Mouse (Mus musculus) neural tube, embryonic 14.5 days (tissue): Measurements from ENCODE around the gene Nop56. TPM values are rescaled to one million over a fixed set of nuclear protein-coding genes. Genes with fewer than 3 reads are reported as not detected.

ENCODE experiments used
- ATAC-seq: fragments of 200-750 bp; cut with Nextera tagmentation; 2 replicates; pipeline ENCODE4 v1.8.0; 2017; ENCODE audit warnings: low read depth, mild to moderate bottlenecking, moderate TSS enrichment, moderate library complexity
- H3K27ac ChIP-seq: fragments of 300-500 bp; sonication (generic); 2 replicates; pipeline ENCODE4 v1.5.1; 2014; ENCODE audit warnings: low read depth, mild to moderate bottlenecking, control low read depth, low read length, moderate library complexity, mixed read lengths
- H3K27me3 ChIP-seq: fragments of 300-500 bp; sonication (generic); 2 replicates; pipeline ENCODE4 v1.6.1; 2014; ENCODE audit warnings: low read length; ENCODE audit not compliant: control insufficient read depth, insufficient read depth
- H3K36me3 ChIP-seq: fragments of 300-500 bp; sonication (generic); 2 replicates; pipeline ENCODE4 v1.6.1; 2014; ENCODE audit warnings: low read length, mixed read lengths; ENCODE audit not compliant: control insufficient read depth, insufficient read depth
- H3K4me1 ChIP-seq: fragments of 300-500 bp; sonication (generic); 2 replicates; pipeline ENCODE4 v1.6.1; 2014; ENCODE audit warnings: low read length; ENCODE audit not compliant: control insufficient read depth, insufficient read depth
- H3K4me2 ChIP-seq: fragments of 300-500 bp; sonication (generic); 2 replicates; pipeline ENCODE4 v1.6.1; 2014; ENCODE audit warnings: mild to moderate bottlenecking, low read depth, low read length, control low read depth
- H3K4me3 ChIP-seq: fragments of 300-500 bp; sonication (generic); 2 replicates; pipeline ENCODE4 v1.5.1; 2014; ENCODE audit warnings: low read depth, low read length, control low read depth, mixed read lengths
- H3K9ac ChIP-seq: fragments of 300-500 bp; sonication (generic); replicated peaks from 2 replicates; pipeline ENCODE4 v1.6.1; 2014; ENCODE audit warnings: low read depth, mild to moderate bottlenecking, control low read depth, low read length, mixed read lengths
- H3K9me3 ChIP-seq: fragments of 300-500 bp; sonication (generic); 2 replicates; pipeline ENCODE4 v1.6.1; 2016; ENCODE audit warnings: low read length; ENCODE audit not compliant: control insufficient read depth
- WGBS: fragments of 180-500 bp; shearing (Covaris S2); extraction: QIAGEN DNeasy Blood & Tissue Kit; methylation state at CpG from one replicate; pipeline ENCODE4 v1.1.7; 2014; 5-methylcytosine and 5-hydroxymethylcytosine counted together
- polyA plus RNA-seq: library from polyadenylated mRNA; unstranded; fragments of >200 nt; fragmentation: Nextera tagmentation; extraction: Ambion mirVana; gene quantifications from 2 replicates; pipeline ENCODE4 v1.2.1, GENCODE M21; 2014

The Nop56 gene
- polyA plus RNA-seq, 1 experiment from 2014 or later, result 261 TPM

DNA sequence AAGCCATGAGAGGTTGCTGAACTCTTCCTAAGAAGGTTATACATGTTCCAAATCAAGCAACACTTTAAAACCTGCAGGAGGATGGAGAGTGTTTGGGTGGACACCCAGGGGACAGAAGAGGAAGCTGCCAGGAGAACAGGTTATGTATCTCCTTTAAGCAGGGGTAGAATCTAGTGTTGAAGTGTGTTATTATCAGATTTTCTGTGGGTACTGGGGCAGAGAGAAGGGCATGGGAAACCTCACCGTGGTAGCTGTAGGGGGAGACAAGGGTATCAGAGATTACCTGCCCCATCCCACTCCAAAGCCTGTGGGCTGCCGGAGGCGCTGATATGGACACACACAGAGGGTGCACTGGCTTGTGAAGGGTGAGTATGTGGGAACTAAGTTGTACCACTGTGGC lies 18.8 kb downstream of the Nop56 start:
- Histone ChIP-seq H3K4me1 (peaks cover 20% of the 10 kb centered on the region), H3K4me2 (no peak overlapping the region), H3K27ac (no peak overlapping the region), H3K4me3 (no peak overlapping the region), H3K36me3 (no peaks in the 10 kb centered on the region), H3K27me3 (no peaks in the 10 kb centered on the region), H3K9me3 (no peaks in the 10 kb centered on the region), H3K9ac (no peak overlapping the region)
- ATAC-seq, result no peak
- 58% methylated on average over 3 of the region's 3 CpGs for WGBS

GRCm38 (mm10) chr2:130293486-130293885 lies 19.3 kb downstream of the Nop56 start:
- Histone ChIP-seq H3K4me2 (no peak overlapping the region), H3K4me1 (peaks cover 20% of the 10 kb centered on the region), H3K4me3 (no peak overlapping the region), H3K9me3 (no peaks in the 10 kb centered on the region), H3K27ac (no peak overlapping the region), H3K27me3 (no peaks in the 10 kb centered on the region), H3K9ac (no peak overlapping the region), H3K36me3 (no peaks in the 10 kb centered on the region)
- 3% methylated on average over 4 of the region's 4 CpGs for WGBS
- ATAC-seq, result no peak

- Histone ChIP-seq H3K27ac (peak overlapping the region; percentile 84), H3K27me3 (no peaks in the 10 kb centered on the region), H3K9ac (peak overlapping the region; percentile 91), H3K4me1 (peaks cover 20% of the 10 kb centered on the region), H3K4me2 (peak overlapping the region; percentile 65), H3K36me3 (no peaks in the 10 kb centered on the region), H3K4me3 (peak overlapping the region; percentile 72), H3K9me3 (no peaks in the 10 kb centered on the region)
- ATAC-seq, result no peak
- 9% methylated on average over 20 of the region's 20 CpGs for WGBS
Observed at GRCm38 (mm10) chr2:130294218-130294935, 20.1 kb downstream of the Nop56 start.

DNA sequence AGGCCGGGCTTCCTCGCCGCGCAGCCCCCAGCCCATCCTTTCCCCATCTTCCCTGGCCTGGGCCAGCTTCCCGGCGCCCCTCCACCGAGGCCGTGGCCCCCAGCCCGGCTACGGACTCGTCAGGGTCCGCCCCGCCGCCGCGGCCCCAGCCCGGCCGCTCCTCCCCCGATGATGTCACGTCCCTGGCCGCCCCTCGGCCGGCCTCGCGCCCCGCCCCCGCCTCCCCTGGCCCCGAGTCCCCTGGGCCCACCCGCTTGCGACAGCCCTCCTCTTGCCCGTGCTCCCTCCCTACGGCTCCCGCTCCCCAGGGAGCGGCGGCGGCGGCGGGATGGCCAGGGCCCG lies 20.7 kb downstream of the Nop56 start, which contains the start of gene Ebf4:
TSS of gene Ebf4 (plus strand) at position 234 of the 342 bp plus-strand sequence.
- no peaks in the 10 kb centered on the region for H3K27me3 ChIP-seq
- H3K9ac ChIP-seq, result peak within 1 kb of the TSS; percentile 91
- peak within 1 kb of the TSS; percentile 84 for H3K27ac ChIP-seq
- peaks cover 20% of the 10 kb centered on the region for H3K4me1 ChIP-seq
- H3K9me3 ChIP-seq, result no peaks in the 10 kb centered on the region
- H3K36me3 ChIP-seq, result no peaks in the 10 kb centered on the region
- ATAC-seq, result peak; percentile 62
- 0% methylated on average over 30 of the region's 39 CpGs for WGBS
- H3K4me3 ChIP-seq, result peak within 1 kb of the TSS; percentile 72
- H3K4me2 ChIP-seq, result peak within 1 kb of the TSS; percentile 65

DNA sequence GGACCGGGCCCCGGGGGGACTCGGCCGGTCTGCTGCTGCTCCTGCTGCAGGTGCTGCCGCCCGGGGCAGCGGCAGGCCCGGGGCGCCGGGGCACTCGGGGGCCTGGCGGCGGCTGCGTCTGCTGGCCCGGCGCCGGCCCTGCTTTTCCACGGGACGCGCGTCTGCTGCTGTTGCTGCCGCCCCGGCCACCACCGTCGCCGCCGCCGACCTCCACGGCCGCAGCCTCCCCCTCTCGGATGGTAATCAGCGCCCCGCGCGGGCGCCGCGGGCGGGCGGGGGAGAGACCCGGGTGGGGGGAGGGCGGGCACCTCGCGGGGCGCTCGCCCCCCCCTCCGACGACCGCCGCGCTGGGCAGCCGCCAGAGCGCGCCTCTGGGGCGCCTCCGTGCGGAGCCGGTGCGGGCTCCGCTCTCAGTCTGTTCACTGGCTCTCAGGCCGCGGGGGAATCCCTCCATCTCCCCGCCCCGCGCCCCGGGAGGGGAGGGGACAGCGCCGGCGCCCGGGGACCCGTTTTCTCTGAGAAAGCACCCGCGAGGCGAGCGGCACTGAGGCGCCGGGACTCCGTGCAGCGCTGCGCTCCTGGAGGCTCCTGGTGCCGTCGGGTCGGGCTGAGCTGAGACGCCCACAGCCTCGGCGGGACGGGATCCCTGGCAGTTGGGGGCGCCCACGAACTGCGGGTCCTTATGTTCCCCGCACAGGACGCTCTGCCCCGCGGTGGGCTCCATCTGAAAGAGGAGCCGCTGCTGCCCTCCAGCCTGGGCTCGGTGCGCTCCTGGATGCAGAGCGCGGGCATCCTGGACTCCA lies 21.3 kb downstream of the Nop56 start:
- Histone ChIP-seq H3K27ac (peak overlapping the region; percentile 84), H3K36me3 (0 out of 2 replicates have a peak, but pooled peaks cover 3% of the 10 kb centered on the region), H3K9me3 (no peaks in the 10 kb centered on the region), H3K27me3 (no peaks in the 10 kb centered on the region), H3K4me3 (peak overlapping the region; percentile 72), H3K4me1 (peaks cover 20% of the 10 kb centered on the region), H3K9ac (peak overlapping the region; percentile 91), H3K4me2 (peak overlapping the region; percentile 65)
- ATAC-seq, result peak; percentile 75
- 0% methylated on average over 47 of the region's 99 CpGs for WGBS

DNA sequence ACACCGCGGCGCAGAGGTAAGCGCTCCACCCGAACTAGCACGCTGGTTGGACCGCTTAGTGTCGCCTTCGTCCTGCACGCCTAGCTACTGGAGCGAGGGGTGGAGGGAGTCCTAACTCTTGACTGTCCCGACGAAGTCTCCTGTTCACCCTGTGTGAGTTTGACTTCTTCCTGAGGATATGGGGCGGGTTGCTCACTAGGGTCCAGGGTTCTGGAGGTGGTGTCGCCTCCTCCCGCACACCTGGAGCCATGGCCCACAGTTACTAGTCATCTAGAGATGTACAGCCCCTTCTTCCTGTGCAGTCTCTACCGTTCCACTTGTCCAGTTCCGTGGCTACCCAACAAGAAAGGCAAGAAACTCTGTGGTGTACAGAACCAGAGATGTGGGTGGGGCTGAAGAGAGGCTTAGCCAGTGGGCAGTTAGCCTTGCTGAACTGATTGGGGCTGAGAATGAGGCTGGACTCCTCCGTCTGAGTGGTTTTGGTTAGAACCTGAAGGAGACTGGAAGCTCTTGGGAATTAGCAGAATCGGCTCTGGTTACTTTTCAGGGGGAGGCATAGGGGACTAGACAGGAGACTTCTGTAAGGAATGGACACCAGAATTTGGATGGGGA lies 22.0 kb downstream of the Nop56 start:
- peak overlapping the region; percentile 91 for H3K9ac ChIP-seq
- peak; percentile 2 for ATAC-seq
- 3% methylated on average over 20 of the region's 20 CpGs for WGBS
- H3K27ac ChIP-seq, result 0 out of 2 replicates have a peak overlapping the region, but pooled peaks have one; percentile 84
- H3K36me3 ChIP-seq, result 0 out of 2 replicates have a peak, but pooled peaks cover 3% of the 10 kb centered on the region
- H3K4me2 ChIP-seq, result peak overlapping the region; percentile 65
- no peaks in the 10 kb centered on the region for H3K27me3 ChIP-seq
- H3K9me3 ChIP-seq, result no peaks in the 10 kb centered on the region
- H3K4me3 ChIP-seq, result peak overlapping the region; percentile 72
- H3K4me1 ChIP-seq, result peaks cover 20% of the 10 kb centered on the region

DNA sequence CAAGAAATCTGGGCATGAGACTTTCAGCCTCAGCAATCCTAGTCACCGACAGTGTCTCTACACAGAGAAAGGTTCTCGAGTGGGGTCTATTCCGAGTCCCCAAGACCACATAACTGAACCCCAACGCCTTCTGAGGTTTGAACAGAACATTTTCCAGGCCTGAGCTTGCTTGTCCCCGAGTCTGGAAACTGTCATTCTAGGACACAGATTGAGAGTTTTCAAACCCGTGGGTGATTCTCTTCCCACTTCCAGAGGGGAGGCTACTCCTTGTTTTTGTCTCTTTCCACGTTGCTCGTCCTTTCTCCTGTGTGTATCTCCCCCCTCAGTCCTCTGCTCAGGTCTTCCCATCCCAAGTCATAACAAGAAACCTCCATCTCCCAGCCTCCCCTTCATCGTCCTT lies 23.4 kb downstream of the Nop56 start:
- ATAC-seq, result no peak
- 85% methylated on average over 9 of the region's 9 CpGs for WGBS

GRCm38 (mm10) chr2:130303014-130303413 lies 28.8 kb downstream of the Nop56 start:
- 48% methylated on average over 4 of the region's 4 CpGs for WGBS
- Histone ChIP-seq H3K27me3 (no peaks in the 10 kb centered on the region), H3K4me2 (no peak overlapping the region), H3K4me1 (no peaks in the 10 kb centered on the region; the same call in 1 of the 2 replicates), H3K9me3 (no peaks in the 10 kb centered on the region), H3K27ac (no peak overlapping the region), H3K36me3 (peaks cover 8% of the 10 kb centered on the region; the same call in 1 of the 2 replicates), H3K9ac (no peak overlapping the region), H3K4me3 (no peak overlapping the region)
- ATAC-seq, result no peak

More for the DNA sequence above, 23.4 kb downstream of the Nop56 start:
- Histone ChIP-seq H3K4me2 (no peak overlapping the region), H3K4me1 (peaks cover 20% of the 10 kb centered on the region), H3K9me3 (no peaks in the 10 kb centered on the region), H3K4me3 (no peak overlapping the region), H3K9ac (no peak overlapping the region), H3K36me3 (0 out of 2 replicates have a peak, but pooled peaks cover 3% of the 10 kb centered on the region), H3K27me3 (no peaks in the 10 kb centered on the region), H3K27ac (no peak overlapping the region)
